Mouse (Mus musculus): Measurements from ENCODE around the gene Fry.

The Fry gene

DNA sequence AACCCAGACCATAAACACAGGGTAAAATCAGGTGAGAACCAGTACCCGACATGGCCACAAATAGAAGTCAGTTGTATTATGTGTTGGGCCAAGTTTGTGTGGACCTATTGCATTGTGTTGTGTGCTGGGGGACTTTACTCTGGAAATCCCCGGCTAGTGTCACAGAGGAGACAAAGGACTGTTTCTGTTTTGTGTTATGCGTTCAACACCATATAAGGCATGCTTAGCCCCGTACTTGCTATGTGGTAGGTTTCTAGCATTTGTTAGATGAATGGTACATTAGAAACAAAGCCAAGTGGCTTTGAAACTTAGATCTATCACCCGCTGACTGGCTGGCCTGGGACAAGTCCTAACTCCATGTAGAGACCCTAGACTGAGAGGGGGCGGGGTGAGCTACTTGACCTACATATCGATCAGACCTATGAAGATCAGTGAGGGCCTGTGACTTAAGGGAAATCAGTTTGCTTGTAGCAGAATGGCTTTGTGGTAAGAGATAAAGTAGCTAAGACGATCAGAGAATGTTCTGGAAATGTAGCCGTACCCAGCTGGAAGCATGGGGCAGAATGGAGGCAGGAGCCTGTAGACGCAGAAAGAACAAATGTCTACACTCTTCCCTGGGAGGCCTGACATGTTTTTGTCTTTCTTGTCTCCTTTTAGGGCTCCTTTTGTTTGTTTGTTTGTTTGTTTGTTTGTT, 105.2 kb downstream of the Fry start:
- no peak for DNase-seq

DNA sequence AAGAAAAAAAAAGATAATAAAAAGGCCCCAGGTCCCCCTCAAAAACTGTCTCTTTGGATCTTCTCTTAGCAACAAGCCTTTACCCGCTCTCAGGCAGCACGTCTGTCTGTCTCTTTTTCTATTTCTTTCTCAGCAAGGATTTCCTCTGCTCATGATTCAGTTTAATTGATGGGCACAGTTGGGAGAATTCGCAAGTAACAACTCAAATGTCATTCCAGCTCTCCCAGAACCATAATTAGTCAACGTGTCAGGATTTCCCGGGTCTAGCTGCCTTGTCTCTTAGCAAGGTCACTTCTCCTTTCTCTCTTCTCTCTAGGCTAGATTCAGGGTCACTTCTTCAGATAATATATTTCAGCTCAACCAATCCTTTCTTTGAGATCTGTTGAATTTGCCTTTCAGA, 110.6 kb downstream of the Fry start:
- no peak for DNase-seq

DNA sequence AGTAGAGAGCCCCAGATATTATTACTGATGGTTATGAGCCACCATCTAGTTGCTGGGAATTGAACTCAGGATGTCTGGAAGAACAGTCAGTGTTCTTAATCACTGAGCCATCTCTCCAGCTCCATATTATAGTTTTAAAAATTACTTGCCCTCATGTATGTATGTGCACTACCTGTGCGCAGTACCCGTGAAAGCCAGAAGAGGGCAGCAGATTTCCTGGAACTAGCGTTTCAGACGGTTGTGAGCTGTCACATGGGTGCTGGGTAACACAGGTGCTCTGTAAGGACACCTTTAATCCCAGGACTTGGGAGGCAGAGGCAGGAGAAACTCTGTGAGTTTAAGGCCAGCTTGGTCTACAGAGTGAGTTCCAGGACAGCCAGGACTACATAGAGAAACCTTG, 111.3 kb downstream of the Fry start:
- DNase-seq = no peak

GRCm38 (mm10) chr5:150232159-150233150, 114.0 kb downstream of the Fry start:
- DNase-seq = peak; percentile 52 to 70

DNA sequence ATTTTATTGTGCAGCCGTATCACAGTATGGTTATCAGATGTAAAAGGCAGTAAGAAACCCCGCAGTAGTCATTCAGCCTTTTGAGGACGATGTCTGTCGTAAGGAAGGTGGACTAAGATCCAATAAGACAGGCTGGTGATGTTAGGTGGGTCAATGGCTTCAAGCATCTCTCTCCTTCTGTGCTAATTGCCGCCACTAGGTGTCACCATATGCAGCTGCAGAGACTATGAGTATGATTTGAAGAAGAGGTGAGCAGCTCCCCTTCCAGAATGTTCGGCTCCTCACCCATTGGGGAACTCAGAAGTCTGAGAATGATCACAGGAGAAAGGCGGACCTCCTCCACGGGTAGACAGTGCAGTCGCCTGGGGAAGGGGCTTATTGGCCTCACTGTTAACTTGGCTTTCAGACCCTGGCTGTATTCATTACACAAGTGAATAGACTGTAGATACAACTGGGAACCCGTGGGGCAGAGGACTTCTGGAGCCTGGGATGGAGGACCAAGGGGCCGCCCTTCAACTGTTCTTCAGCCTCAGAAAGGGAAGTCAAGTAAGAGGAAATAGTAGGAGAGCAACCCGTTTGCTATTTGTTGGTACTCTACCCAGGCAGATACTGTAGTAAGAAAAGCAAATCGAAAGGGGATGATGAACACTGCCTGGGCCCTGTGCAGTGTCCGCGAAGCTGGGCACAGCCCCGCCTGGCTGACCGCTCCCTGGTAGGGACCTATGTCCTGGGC, 114.9 kb downstream of the Fry start:
- peak; percentile 81 to 87 for DNase-seq

GRCm38 (mm10) chr5:150235931-150236330, 117.5 kb downstream of the Fry start:
- peak; percentile 70 to 78 for DNase-seq

DNA sequence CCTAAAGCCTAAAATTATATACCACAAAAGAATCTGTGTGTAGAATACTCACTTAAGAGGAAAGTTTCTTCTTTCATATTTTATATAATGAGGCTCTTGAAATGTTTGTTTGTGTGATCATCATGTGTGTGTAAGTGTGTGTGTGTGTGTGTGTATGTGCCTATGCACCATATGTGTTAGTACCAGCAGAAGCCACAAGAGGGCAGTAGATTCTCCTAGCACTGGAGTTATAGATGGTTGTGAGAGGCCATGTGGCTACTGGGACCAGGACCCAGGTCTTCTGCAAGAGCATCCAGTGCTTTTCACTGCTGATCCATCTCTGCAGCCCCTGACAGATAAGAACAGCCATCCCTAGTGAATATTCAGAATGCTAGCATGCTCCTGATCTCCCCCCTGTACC, 118.2 kb downstream of the Fry start:
- DNase-seq = no peak

GRCm38 (mm10) chr5:150241638-150242037, 123.2 kb downstream of the Fry start:
- peak; percentile 53 to 54 for DNase-seq

- peak in 1 of 2 experiments; percentile 53 for DNase-seq
These were observed 128.3 kb downstream of the Fry start for GRCm38 (mm10) chr5:150246737-150247136.

GRCm38 (mm10) chr5:150257764-150258163, 139.3 kb downstream of the Fry start:
- no peak for DNase-seq

- DNase-seq = peak; percentile 90 to 93
These were observed 141.0 kb downstream of the Fry start for GRCm38 (mm10) chr5:150259191-150260053.

DNA sequence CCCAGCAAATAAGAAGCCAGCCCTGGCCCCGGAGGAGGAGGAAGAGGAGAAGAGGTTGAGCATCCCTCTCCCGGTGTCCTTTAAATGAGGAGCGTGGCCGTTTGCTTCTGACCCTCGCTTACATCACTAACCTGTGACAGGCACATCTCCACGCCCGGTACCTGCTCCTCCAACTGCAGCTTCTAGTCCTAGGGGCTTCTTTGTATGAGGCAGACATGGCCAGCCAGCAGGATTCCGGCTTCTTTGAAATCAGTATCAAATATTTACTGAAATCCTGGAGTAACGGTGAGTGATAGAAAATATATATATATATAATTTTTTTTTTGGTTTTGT, 141.6 kb downstream of the Fry start:
- no peak for DNase-seq

DNA sequence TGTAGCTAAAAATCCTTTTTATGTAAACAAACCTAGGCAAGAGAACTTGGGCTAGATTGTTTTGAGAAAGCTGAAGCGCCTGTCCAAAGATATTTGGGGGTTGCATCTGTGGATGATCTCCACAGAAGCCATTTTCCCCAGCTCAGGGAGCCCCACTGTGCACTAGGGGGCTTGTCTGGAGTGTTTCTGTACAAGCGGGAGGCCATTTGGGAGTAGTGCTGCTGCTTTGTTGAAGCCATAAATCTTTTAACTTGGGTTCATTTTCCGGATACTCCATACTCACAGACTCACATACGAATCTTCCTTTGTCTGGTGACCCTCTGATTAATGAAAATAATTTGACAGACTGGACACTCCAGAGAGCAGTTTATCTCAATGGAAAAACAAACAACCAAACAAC, 142.9 kb downstream of the Fry start:
- peak in 1 of 2 experiments; percentile 41 for DNase-seq

GRCm38 (mm10) chr5:150262046-150262716, 143.7 kb downstream of the Fry start:
- peak; percentile 72 to 80 for DNase-seq

DNA sequence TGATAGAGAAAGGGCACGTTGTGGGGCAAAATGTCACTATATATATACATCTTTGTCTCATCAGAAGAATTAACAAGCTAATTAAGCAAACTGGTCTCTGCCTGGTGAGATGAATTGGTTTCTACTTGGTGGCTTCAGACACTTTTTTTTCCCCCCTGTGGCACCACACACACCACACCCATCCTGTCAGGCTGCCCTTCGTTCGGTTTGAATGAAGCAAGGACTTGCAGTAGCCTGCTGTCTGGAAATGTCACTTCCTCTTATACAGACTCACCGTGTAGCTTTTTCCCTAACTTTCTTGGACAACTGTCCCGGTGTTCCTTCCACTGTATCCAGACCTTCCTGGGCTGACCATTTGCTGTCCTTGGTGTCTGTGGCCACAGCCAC, 144.3 kb downstream of the Fry start:
- no peak for DNase-seq

DNA sequence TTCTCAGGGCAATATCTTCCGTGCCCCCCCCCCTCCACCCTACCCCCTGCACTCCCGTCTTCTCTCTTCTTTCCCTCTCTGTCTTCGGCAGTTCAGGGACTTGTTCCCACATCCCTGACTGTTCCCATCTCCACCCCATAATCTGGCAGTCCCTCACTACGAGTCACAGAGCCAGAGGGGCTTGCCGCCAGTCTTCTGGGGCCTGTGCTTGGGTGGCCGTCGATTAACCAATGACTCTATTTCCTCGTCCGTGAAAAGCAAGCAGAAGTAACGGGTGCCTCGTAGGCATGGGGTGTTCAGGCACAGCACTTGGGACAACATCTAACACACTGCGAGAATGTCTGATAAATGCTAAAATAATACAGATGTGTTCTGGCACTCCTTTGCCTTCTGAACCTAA, 144.7 kb downstream of the Fry start:
- DNase-seq = no peak

GRCm38 (mm10) chr5:150263656-150264055, 145.2 kb downstream of the Fry start:
- no peak for DNase-seq

GRCm38 (mm10) chr5:150265005-150265404, 146.6 kb downstream of the Fry start:
- DNase-seq = no peak

DNA sequence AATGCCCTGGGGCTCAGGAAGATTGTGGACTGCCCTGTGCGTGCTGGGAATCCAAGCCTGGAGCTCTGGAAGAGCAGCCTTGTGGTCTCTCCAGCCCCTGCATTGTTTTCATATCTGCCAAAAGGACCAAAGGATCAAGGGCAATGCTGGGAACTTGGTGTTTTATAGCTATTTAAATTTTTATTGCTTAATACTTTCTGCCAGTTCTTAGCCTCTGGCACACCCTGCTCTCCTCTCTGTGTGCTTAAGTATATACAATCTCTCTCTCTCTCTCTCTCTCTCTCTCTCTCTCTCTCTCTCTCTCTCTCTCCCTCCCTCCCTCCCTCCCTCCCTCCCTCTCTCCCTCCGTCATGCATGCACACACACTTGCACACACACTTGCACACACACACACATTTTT, 147.5 kb downstream of the Fry start:
- no peak for DNase-seq

DNA sequence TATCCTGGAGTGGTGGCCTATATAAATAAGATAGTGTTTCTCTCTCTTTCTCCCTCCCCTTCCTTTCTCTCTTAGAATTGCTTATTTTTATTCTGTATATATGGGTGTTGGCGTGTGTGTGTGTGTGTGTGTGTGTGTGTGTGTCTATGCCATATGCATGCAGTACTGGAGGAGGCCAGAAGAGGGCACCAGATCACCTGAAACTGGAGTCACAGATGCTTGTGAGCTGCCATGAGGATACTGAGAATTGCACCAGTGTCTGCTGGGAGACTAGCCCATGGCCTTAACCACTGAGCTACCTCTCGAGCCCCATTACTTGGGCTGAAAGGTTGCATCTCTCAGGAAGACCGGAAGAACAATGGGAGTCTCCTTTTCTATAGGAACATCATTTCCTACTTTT, 149.8 kb downstream of the Fry start:
- DNase-seq = peak in 1 of 2 experiments; percentile 34

DNA sequence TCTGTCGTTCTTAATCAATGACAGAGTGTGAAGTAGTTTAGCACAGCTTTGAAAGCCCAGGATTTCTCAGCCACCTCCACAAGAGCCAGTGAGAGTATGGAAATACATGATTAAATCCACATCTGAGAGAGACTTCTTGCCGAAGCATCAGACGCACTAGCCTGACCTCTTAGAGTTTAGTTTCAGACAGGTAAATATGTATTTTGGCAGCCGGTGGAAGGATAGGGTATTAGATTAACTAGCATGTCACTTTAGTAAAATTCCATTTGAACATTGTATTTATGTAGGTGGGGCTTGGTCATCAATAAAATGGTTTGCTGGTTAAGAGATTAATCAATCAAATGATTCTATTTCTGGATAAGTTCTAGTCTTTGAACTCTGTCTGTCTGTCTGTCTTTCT, 152.0 kb downstream of the Fry start:
- DNase-seq = no peak

GRCm38 (mm10) chr5:150272173-150272572, 153.7 kb downstream of the Fry start:
- DNase-seq = no peak
